Mouse (Mus musculus): ENCODE results near the gene Fbh1. TPM values are rescaled to one million over a fixed set of nuclear protein-coding genes. Genes with fewer than 3 reads are reported as not detected.

Gene Fbh1
- polyA plus RNA-seq, 1 experiment from 2014 or later, result 65.0 TPM

- Histone ChIP-seq H3K4me2 (replicated peaks; ENCODE audit: low read depth, low read length) (no peak overlapping the region), H3K27me3 (replicated peaks; ENCODE audit: insufficient read depth, low read length) (no peaks in the 10 kb centered on the region), H3K4me1 (ENCODE audit: insufficient read depth, low read depth, low read length) (no peaks in the 10 kb centered on the region), H3K27ac (ENCODE audit: low read length) (no peak overlapping the region), H3K9ac (replicated peaks; ENCODE audit: low read depth) (no peak overlapping the region), H3K36me3 (ENCODE audit: insufficient read depth, low read length) (peaks cover 23% of the 10 kb centered on the region), H3K4me3 (ENCODE audit: low read depth, low read length) (no peak overlapping the region), H3K9me3 (ENCODE audit: low read length) (no peaks in the 10 kb centered on the region)
- WGBS, result 86% methylated on average over 10 of the region's 10 CpGs
- DNase-seq (ENCODE audit: low spot score) (peak; percentile 13), ATAC-seq (peak; percentile 35; the same call in 1 of the 2 replicates)
- TF ChIP-seq EP300 (IDR thresholded peaks at IDR 0.05) (no peak), CTCF (IDR thresholded peaks at IDR 0.05) (no peak)
Measured at GRCm38 (mm10) chr2:11767161-11767545, 10.2 kb downstream of the Fbh1 start.

- Histone ChIP-seq H3K27me3 (replicated peaks; ENCODE audit: insufficient read depth, low read length) (no peaks in the 10 kb centered on the region), H3K4me3 (ENCODE audit: low read depth, low read length) (no peak overlapping the region), H3K4me1 (ENCODE audit: insufficient read depth, low read depth, low read length) (no peaks in the 10 kb centered on the region), H3K36me3 (ENCODE audit: insufficient read depth, low read length) (peaks cover 26% of the 10 kb centered on the region), H3K27ac (ENCODE audit: low read length) (no peak overlapping the region), H3K9me3 (ENCODE audit: low read length) (no peaks in the 10 kb centered on the region), H3K4me2 (replicated peaks; ENCODE audit: low read depth, low read length) (no peak overlapping the region), H3K9ac (replicated peaks; ENCODE audit: low read depth) (no peak overlapping the region)
- ATAC-seq (no peak), DNase-seq (ENCODE audit: low spot score) (no peak)
- no peak for TF ChIP-seq EP300 (IDR thresholded peaks at IDR 0.05)
- TF ChIP-seq CTCF (IDR thresholded peaks at IDR 0.05), result no peak
- WGBS, result 76% methylated on average over 5 of the region's 5 CpGs
Measured at GRCm38 (mm10) chr2:11766485-11767160, 10.8 kb downstream of the Fbh1 start.

- ATAC-seq, result peak; percentile 90
Measured at GRCm38 (mm10) chr2:11765694-11766093, 11.7 kb downstream of the Fbh1 start.

GRCm38 (mm10) chr2:11762541-11762940 is 14.8 kb downstream of the Fbh1 start:
- DNase-seq (ENCODE audit: low spot score), result no peak
- 91% methylated on average over 4 of the region's 4 CpGs for WGBS

More at GRCm38 (mm10) chr2:11765694-11766093, 11.7 kb downstream of the Fbh1 start:
- Histone ChIP-seq H3K4me3 (ENCODE audit: low read depth, low read length) (no peak overlapping the region), H3K27me3 (replicated peaks; ENCODE audit: insufficient read depth, low read length) (no peaks in the 10 kb centered on the region), H3K4me1 (ENCODE audit: insufficient read depth, low read depth, low read length) (no peaks in the 10 kb centered on the region), H3K4me2 (replicated peaks; ENCODE audit: low read depth, low read length) (no peak overlapping the region), H3K9ac (replicated peaks; ENCODE audit: low read depth) (no peak overlapping the region), H3K36me3 (ENCODE audit: insufficient read depth, low read length) (peaks cover 32% of the 10 kb centered on the region), H3K27ac (ENCODE audit: low read length) (no peak overlapping the region; the same call in 1 of the 2 replicates), H3K9me3 (ENCODE audit: low read length) (no peaks in the 10 kb centered on the region)
- peak; percentile 80 for DNase-seq (ENCODE audit: low spot score)
- no peak for TF ChIP-seq CTCF (IDR thresholded peaks at IDR 0.05)
- peak; percentile 30; the same call in 1 of the 2 replicates for TF ChIP-seq EP300 (IDR thresholded peaks at IDR 0.05)
- 63% methylated on average over 4 of the region's 4 CpGs for WGBS

GRCm38 (mm10) chr2:11739516-11740051 is 37.8 kb downstream of the Fbh1 start:
- H3K4me2 ChIP-seq (replicated peaks; ENCODE audit: low read depth, low read length), result no peak overlapping the region
- no peaks in the 10 kb centered on the region for H3K9me3 ChIP-seq (ENCODE audit: low read length)
- no peak overlapping the region for H3K9ac ChIP-seq (replicated peaks; ENCODE audit: low read depth)
- TF ChIP-seq EP300 (IDR thresholded peaks at IDR 0.05) (no peak), CTCF (IDR thresholded peaks at IDR 0.05) (no peak)
- DNase-seq (ENCODE audit: low spot score) (peak; percentile 57), ATAC-seq (peak; percentile 21)
- H3K4me3 ChIP-seq (ENCODE audit: low read depth, low read length), result no peak overlapping the region
- H3K36me3 ChIP-seq (ENCODE audit: insufficient read depth, low read length), result peaks cover 19% of the 10 kb centered on the region
- no peak overlapping the region for H3K27ac ChIP-seq (ENCODE audit: low read length)
- H3K27me3 ChIP-seq (replicated peaks; ENCODE audit: insufficient read depth, low read length), result no peaks in the 10 kb centered on the region
- 90% methylated on average over 4 of the region's 4 CpGs for WGBS
- no peaks in the 10 kb centered on the region for H3K4me1 ChIP-seq (ENCODE audit: insufficient read depth, low read depth, low read length)

More at GRCm38 (mm10) chr2:11762541-11762940, 14.8 kb downstream of the Fbh1 start:
- H3K4me1 ChIP-seq (ENCODE audit: insufficient read depth, low read depth, low read length), result no peaks in the 10 kb centered on the region
- H3K4me2 ChIP-seq (replicated peaks; ENCODE audit: low read depth, low read length), result no peak overlapping the region
- no peaks in the 10 kb centered on the region for H3K27me3 ChIP-seq (replicated peaks; ENCODE audit: insufficient read depth, low read length)
- TF ChIP-seq EP300 (IDR thresholded peaks at IDR 0.05), result no peak
- TF ChIP-seq CTCF (IDR thresholded peaks at IDR 0.05), result no peak
- no peak for ATAC-seq
- no peak overlapping the region for H3K27ac ChIP-seq (ENCODE audit: low read length)
- no peaks in the 10 kb centered on the region for H3K9me3 ChIP-seq (ENCODE audit: low read length)
- no peak overlapping the region for H3K9ac ChIP-seq (replicated peaks; ENCODE audit: low read depth)
- H3K36me3 ChIP-seq (ENCODE audit: insufficient read depth, low read length), result peaks cover 59% of the 10 kb centered on the region
- no peak overlapping the region for H3K4me3 ChIP-seq (ENCODE audit: low read depth, low read length)

- Histone ChIP-seq H3K4me2 (replicated peaks; ENCODE audit: low read depth, low read length) (no peak overlapping the region), H3K36me3 (ENCODE audit: insufficient read depth, low read length) (peaks cover 17% of the 10 kb centered on the region), H3K4me3 (ENCODE audit: low read depth, low read length) (no peak overlapping the region), H3K4me1 (ENCODE audit: insufficient read depth, low read depth, low read length) (no peaks in the 10 kb centered on the region), H3K9me3 (ENCODE audit: low read length) (no peaks in the 10 kb centered on the region), H3K9ac (replicated peaks; ENCODE audit: low read depth) (no peak overlapping the region), H3K27ac (ENCODE audit: low read length) (no peak overlapping the region), H3K27me3 (replicated peaks; ENCODE audit: insufficient read depth, low read length) (no peaks in the 10 kb centered on the region)
- TF ChIP-seq EP300 (IDR thresholded peaks at IDR 0.05) (no peak), CTCF (IDR thresholded peaks at IDR 0.05) (no peak)
- WGBS, result 89% methylated on average over 3 of the region's 3 CpGs
- DNase-seq (ENCODE audit: low spot score) (no peak), ATAC-seq (no peak)
Measured at GRCm38 (mm10) chr2:11738794-11739193, 38.6 kb downstream of the Fbh1 start.

Data from lung, postnatal 0 days (tissue).